ENCODE assay signal across 24 mouse cellular contexts in the genomic region with DNA sequence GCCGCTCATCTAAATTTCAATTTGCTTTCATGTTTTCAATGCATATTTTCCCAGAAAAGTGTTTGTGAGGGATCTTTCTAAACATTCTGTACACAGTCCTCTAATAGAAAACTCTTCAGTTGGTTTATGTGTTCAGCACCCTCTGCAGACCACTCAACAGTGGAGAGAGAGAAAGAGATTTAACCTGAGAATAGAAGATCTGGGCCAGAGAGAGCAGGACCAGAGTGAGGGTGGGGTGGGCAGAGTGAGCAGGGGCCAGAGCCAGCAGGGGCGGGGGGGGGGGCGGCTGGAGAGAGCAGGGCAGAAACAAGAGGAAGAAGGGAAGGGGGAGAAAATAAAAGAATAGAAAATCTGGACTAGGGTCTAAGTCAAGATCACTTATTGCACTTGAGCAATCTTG.
"Had no signal": no experiment of that assay in that cellular context is flagged by ENCODE, and none has a peak within 500 bp of the region (broad histone marks: within the 10 kb centered on the region; RNA-seq: fewer than 3 reads in every experiment).

No protein-coding gene starts in this region.

- H3K36me3 ChIP-seq: heart, embryonic 13.5 days; heart, embryonic 15.5 days; hindbrain, embryonic 13.5 days; hindbrain, embryonic 15.5 days; kidney, embryonic 15.5 days; limb, embryonic 13.5 days; limb, embryonic 15.5 days had no signal

- H3K4me2 ChIP-seq: heart, embryonic 11.5 days; heart, embryonic 13.5 days; heart, embryonic 15.5 days; hindbrain, embryonic 13.5 days; hindbrain, embryonic 15.5 days; kidney, embryonic 15.5 days; limb, embryonic 13.5 days; limb, embryonic 15.5 days had no signal

- H3K4me3 ChIP-seq: heart, adult 2 months; heart, embryonic 13.5 days; heart, embryonic 15.5 days; hindbrain, embryonic 13.5 days; hindbrain, embryonic 15.5 days; kidney, embryonic 15.5 days; limb, embryonic 13.5 days; limb, embryonic 15.5 days had no signal

- DNase-seq: gastrocnemius, postnatal 14 days; gastrocnemius, postnatal 36 days; heart, adult 11 months; heart, adult 2 months; heart, postnatal 14 days; heart, postnatal 36 days; kidney, adult 11 months; kidney, adult 2 months; kidney, adult 9 months; kidney, postnatal 14 days; layer of hippocampus, adult 9-11 months; layer of hippocampus, postnatal 36 days; left cerebral cortex, postnatal 4 days had no signal

- ATAC-seq: hindbrain, postnatal 0 days; intestine, embryonic 16.5 days had no signal

- H3K27me3 ChIP-seq: heart, embryonic 13.5 days; heart, embryonic 15.5 days; hindbrain, embryonic 13.5 days; hindbrain, embryonic 15.5 days; kidney, embryonic 15.5 days; limb, embryonic 13.5 days; limb, embryonic 15.5 days had no signal

- H3K9me3 ChIP-seq: heart, embryonic 13.5 days; heart, embryonic 15.5 days; hindbrain, embryonic 13.5 days; hindbrain, embryonic 15.5 days; kidney, embryonic 15.5 days; limb, embryonic 13.5 days; limb, embryonic 15.5 days had no signal

- H3K9ac ChIP-seq: heart, embryonic 13.5 days; heart, embryonic 15.5 days; hindbrain, embryonic 13.5 days; hindbrain, embryonic 15.5 days; kidney, embryonic 15.5 days; limb, embryonic 13.5 days; limb, embryonic 15.5 days had no signal

- H3K4me1 ChIP-seq: heart, embryonic 13.5 days; heart, embryonic 15.5 days; hindbrain, embryonic 13.5 days; hindbrain, embryonic 15.5 days; kidney, embryonic 15.5 days; limb, embryonic 13.5 days; limb, embryonic 15.5 days had no signal

- H3K27ac ChIP-seq: heart, adult 2 months; heart, embryonic 13.5 days; heart, embryonic 15.5 days; hindbrain, embryonic 13.5 days; hindbrain, embryonic 15.5 days; hindbrain, postnatal 0 days; kidney, embryonic 15.5 days; kidney, postnatal 0 days; limb, embryonic 13.5 days; limb, embryonic 15.5 days had no signal
